9 mouse cellular contexts compared by ENCODE assay signal in genomic region chr9:63970388-63970787, GRCm38 (mm10). TPM values are rescaled to one million over a fixed set of nuclear protein-coding genes. Genes with fewer than 3 reads are reported as not detected.
DNase-seq lines count a peak whose midpoint lies in the region; ATAC-seq lines count a peak whose summit lies in the region.
"Had no signal": no experiment of that assay in that cellular context is flagged by ENCODE, and none has a peak within 500 bp of the region (broad histone marks: within the 10 kb centered on the region; RNA-seq: fewer than 3 reads in every experiment).

No protein-coding gene starts in this region.

- H3K4me2 ChIP-seq in hindbrain, embryonic 12.5 days (replicated peaks), result no peak overlapping the region
- no peak overlapping the region for H3K4me2 ChIP-seq in hindbrain, embryonic 14.5 days (replicated peaks)
- H3K4me2 ChIP-seq in heart, embryonic 14.5 days (ENCODE audit: low read length), result peak overlapping the region; percentile 49

- H3K4me1 ChIP-seq in hindbrain, embryonic 12.5 days, result peaks cover 56% of the 10 kb centered on the region
- H3K4me1 ChIP-seq in hindbrain, embryonic 14.5 days (replicated peaks; ENCODE audit: control insufficient read depth, insufficient read depth, low read length), result peaks cover 20% of the 10 kb centered on the region
- H3K4me1 ChIP-seq in heart, embryonic 14.5 days (ENCODE audit: control insufficient read depth in 2 of 2, insufficient read depth in 2 of 2, low read length in 2 of 2), result peaks cover 79 to 97% of the 10 kb centered on the region in 2 experiments

- H3K27ac ChIP-seq in hindbrain, embryonic 12.5 days, result 0 out of 2 replicates have a peak overlapping the region, but pooled peaks have one; percentile 17
- no peak overlapping the region for H3K27ac ChIP-seq in hindbrain, embryonic 14.5 days
- H3K27ac ChIP-seq in heart, embryonic 14.5 days (replicated peaks in 1 of 2; ENCODE audit: control insufficient read depth in 1 of 2, insufficient read depth in 1 of 2, low read depth in 2 of 2, low read length in 2 of 2), result peak overlapping the region; percentile 65 to 96

- no peaks in the 10 kb centered on the region for H3K9me3 ChIP-seq in hindbrain, embryonic 12.5 days (replicated peaks)
- no peaks in the 10 kb centered on the region for H3K9me3 ChIP-seq in hindbrain, embryonic 14.5 days (ENCODE audit: control insufficient read depth, low read length)
- no peaks in the 10 kb centered on the region for H3K9me3 ChIP-seq in heart, embryonic 14.5 days (ENCODE audit: control insufficient read depth, low read length)

- H3K36me3 ChIP-seq in hindbrain, embryonic 12.5 days, result no peaks in the 10 kb centered on the region
- H3K36me3 ChIP-seq in hindbrain, embryonic 14.5 days (replicated peaks; ENCODE audit: control insufficient read depth, insufficient read depth), result no peaks in the 10 kb centered on the region
- peaks cover 12% of the 10 kb centered on the region for H3K36me3 ChIP-seq in heart, embryonic 14.5 days (ENCODE audit: control insufficient read depth, insufficient read depth, low read length)

- WGBS in hindbrain, embryonic 12.5 days, result 87% methylated on average over 12 of the region's 12 CpGs
- 80% methylated on average over 12 of the region's 12 CpGs for WGBS in hindbrain, embryonic 14.5 days
- 50% methylated on average over 12 of the region's 12 CpGs for WGBS in heart, embryonic 14.5 days

- no peak overlapping the region for H3K4me3 ChIP-seq in hindbrain, embryonic 12.5 days
- H3K4me3 ChIP-seq in hindbrain, embryonic 14.5 days (replicated peaks; ENCODE audit: low read length), result no peak overlapping the region
- H3K4me3 ChIP-seq in heart, embryonic 14.5 days (ENCODE audit: control insufficient read depth in 1 of 2, insufficient read depth in 1 of 2, low read depth in 1 of 2, low read length in 2 of 2), result no peak overlapping the region

- no peaks in the 10 kb centered on the region for H3K27me3 ChIP-seq in hindbrain, embryonic 12.5 days
- no peaks in the 10 kb centered on the region for H3K27me3 ChIP-seq in hindbrain, embryonic 14.5 days (ENCODE audit: control insufficient read depth, insufficient read depth, low read length)
- no peaks in the 10 kb centered on the region for H3K27me3 ChIP-seq in heart, embryonic 14.5 days (ENCODE audit: control insufficient read depth, insufficient read depth, low read length)

- H3K9ac ChIP-seq in hindbrain, embryonic 12.5 days, result no peak overlapping the region
- H3K9ac ChIP-seq in hindbrain, embryonic 14.5 days, result no peak overlapping the region
- peak overlapping the region; percentile 39; the same call in 1 of the 2 replicates for H3K9ac ChIP-seq in heart, embryonic 14.5 days (ENCODE audit: low read length)

- no peak for DNase-seq in hindbrain, embryonic 14.5 days (ENCODE audit: low spot score)
- peak; percentile 69 for DNase-seq in kidney, postnatal 10 days
- DNase-seq in lung, postnatal 36 days, result peak; percentile 74
- DNase-seq in embryo, embryonic 11 days, result no peak
- no peak for DNase-seq in testis, postnatal 14 days (ENCODE audit: low spot score)
- no peak for DNase-seq in layer of hippocampus, postnatal 14 days (ENCODE audit: low spot score in 2 of 2)

- no peak for ATAC-seq in hindbrain, embryonic 12.5 days (ENCODE audit: low FRiP score)
- ATAC-seq in hindbrain, embryonic 14.5 days (ENCODE audit: low FRiP score), result no peak
- peak; percentile 20; the same call in 1 of the 2 replicates for ATAC-seq in heart, embryonic 14.5 days (ENCODE audit: insufficient number of reproducible peaks, insufficient read depth, low FRiP score, low read depth)
- ATAC-seq: CD4-positive, CD25-positive, alpha-beta regulatory T cell, adult 4 months had no signal

RNA-seq across cellular contexts. Expression of gene Smad6, which starts 51.5 kb away (rescaled TPM):
- polyA plus RNA-seq in hindbrain, embryonic 12.5 days (2016; fragmentation: Nextera tagmentation; extraction: Ambion mirVana), result 12.4 and 13.0 TPM in 2 replicates
- polyA plus RNA-seq in hindbrain, embryonic 14.5 days (2014; fragmentation: Nextera tagmentation; extraction: Ambion mirVana), result 2.3 and 2.7 TPM in 2 replicates
- 18.7 and 30.8 TPM in 2 replicates for polyA plus RNA-seq in heart, embryonic 14.5 days (2014; fragmentation: Nextera tagmentation; extraction: Ambion mirVana)
- 1 to 10 TPM; 2.6 to 2.9 TPM for total RNA-seq in layer of hippocampus, postnatal 14 days (2021)

Comparison
In these comparisons a context has a peak if more than half of its experiments do, and no peak if none do; other contexts are left out.
1. DNase-seq: peak in kidney, postnatal 10 days (single experiment) and lung, postnatal 36 days (single experiment); none in hindbrain, embryonic 14.5 days (single experiment), embryo, embryonic 11 days (single experiment), testis, postnatal 14 days (single experiment) and layer of hippocampus, postnatal 14 days (0 of 2).